Mouse (Mus musculus): ENCODE data around the gene Letm1. TPM values are rescaled to one million over a fixed set of nuclear protein-coding genes. Genes with fewer than 3 reads are reported as not detected.

Letm1 gene
- polyA plus RNA-seq, 2 experiments: 31.3 to 44.4 TPM

- TF ChIP-seq POLR2A (IDR thresholded peaks at IDR 0.05; ENCODE audit: borderline replicate concordance, extremely low read depth, insufficient read depth, insufficient read length): no peak
- Histone ChIP-seq H3K27me3 (ENCODE audit: control insufficient read depth, insufficient read depth, low read length) (no peaks in the 10 kb centered on the region), H3K36me3 (ENCODE audit: control insufficient read depth, insufficient read depth, low read length) (no peaks in the 10 kb centered on the region), H3K4me1 (ENCODE audit: control insufficient read depth, insufficient read depth, low read length) (peaks cover 16% of the 10 kb centered on the region), H3K9ac (ENCODE audit: low read depth, low read length, severe bottlenecking) (0 out of 2 replicates have a peak overlapping the region, but pooled peaks have one; percentile 4), H3K4me2 (replicated peaks; ENCODE audit: low read depth, low read length, severe bottlenecking) (no peak overlapping the region), H3K9me3 (ENCODE audit: control insufficient read depth, low read length) (no peaks in the 10 kb centered on the region), H3K4me3 (replicated peaks; ENCODE audit: low read length) (no peak overlapping the region), H3K27ac (replicated peaks; ENCODE audit: low read depth, low read length) (no peak overlapping the region)
- DNase-seq (ENCODE audit: low spot score) (no peak), ATAC-seq (ENCODE audit: low FRiP score, low read depth) (no peak)
- WGBS: 9% methylated on average over 8 of the region's 11 CpGs
Observed at GRCm38 (mm10) chr5:33704945-33705611, 77.5 kb downstream of the Letm1 start.

- H3K9ac ChIP-seq (ENCODE audit: low read depth, low read length, severe bottlenecking): no peak overlapping the region; the same call in 1 of the 2 replicates
- H3K36me3 ChIP-seq (ENCODE audit: control insufficient read depth, insufficient read depth, low read length): no peaks in the 10 kb centered on the region
- H3K9me3 ChIP-seq (ENCODE audit: control insufficient read depth, low read length): no peaks in the 10 kb centered on the region
- no peaks in the 10 kb centered on the region for H3K27me3 ChIP-seq (ENCODE audit: control insufficient read depth, insufficient read depth, low read length)
- no peak overlapping the region for H3K27ac ChIP-seq (replicated peaks; ENCODE audit: low read depth, low read length)
- no peak overlapping the region for H3K4me2 ChIP-seq (replicated peaks; ENCODE audit: low read depth, low read length, severe bottlenecking)
- TF ChIP-seq POLR2A (IDR thresholded peaks at IDR 0.05; ENCODE audit: borderline replicate concordance, extremely low read depth, insufficient read depth, insufficient read length): no peak
- no peak overlapping the region for H3K4me3 ChIP-seq (replicated peaks; ENCODE audit: low read length)
- ATAC-seq (ENCODE audit: low FRiP score, low read depth) (no peak), DNase-seq (ENCODE audit: low spot score) (no peak)
- 65% methylated on average over 8 of the region's 8 CpGs for WGBS
- H3K4me1 ChIP-seq (ENCODE audit: control insufficient read depth, insufficient read depth, low read length): peaks cover 26% of the 10 kb centered on the region
Observed at GRCm38 (mm10) chr5:33703999-33704398, 78.6 kb downstream of the Letm1 start.

- H3K4me3 ChIP-seq (replicated peaks; ENCODE audit: low read length): no peak overlapping the region
- ATAC-seq (ENCODE audit: low FRiP score, low read depth) (no peak), DNase-seq (ENCODE audit: low spot score) (no peak)
- no peak overlapping the region for H3K4me2 ChIP-seq (replicated peaks; ENCODE audit: low read depth, low read length, severe bottlenecking)
- TF ChIP-seq POLR2A (IDR thresholded peaks at IDR 0.05; ENCODE audit: borderline replicate concordance, extremely low read depth, insufficient read depth, insufficient read length): no peak
- H3K4me1 ChIP-seq (ENCODE audit: control insufficient read depth, insufficient read depth, low read length): peaks cover 46% of the 10 kb centered on the region
- no peak overlapping the region for H3K27ac ChIP-seq (replicated peaks; ENCODE audit: low read depth, low read length)
- no peaks in the 10 kb centered on the region for H3K9me3 ChIP-seq (ENCODE audit: control insufficient read depth, low read length)
- no peak overlapping the region for H3K9ac ChIP-seq (ENCODE audit: low read depth, low read length, severe bottlenecking)
- H3K36me3 ChIP-seq (ENCODE audit: control insufficient read depth, insufficient read depth, low read length): no peaks in the 10 kb centered on the region
- no peaks in the 10 kb centered on the region for H3K27me3 ChIP-seq (ENCODE audit: control insufficient read depth, insufficient read depth, low read length)
- 83% methylated on average over 11 of the region's 11 CpGs for WGBS
Observed at GRCm38 (mm10) chr5:33701832-33702231, 80.8 kb downstream of the Letm1 start.

- Histone ChIP-seq H3K4me3 (replicated peaks; ENCODE audit: low read length) (no peak overlapping the region), H3K9me3 (ENCODE audit: control insufficient read depth, low read length) (no peaks in the 10 kb centered on the region), H3K27me3 (ENCODE audit: control insufficient read depth, insufficient read depth, low read length) (no peaks in the 10 kb centered on the region; the same call in 1 of the 2 replicates), H3K4me1 (ENCODE audit: control insufficient read depth, insufficient read depth, low read length) (peaks cover 59% of the 10 kb centered on the region), H3K36me3 (ENCODE audit: control insufficient read depth, insufficient read depth, low read length) (no peaks in the 10 kb centered on the region), H3K4me2 (replicated peaks; ENCODE audit: low read depth, low read length, severe bottlenecking) (no peak overlapping the region), H3K27ac (replicated peaks; ENCODE audit: low read depth, low read length) (no peak overlapping the region), H3K9ac (ENCODE audit: low read depth, low read length, severe bottlenecking) (no peak overlapping the region)
- DNase-seq (ENCODE audit: low spot score) (no peak), ATAC-seq (ENCODE audit: low FRiP score, low read depth) (no peak)
- no peak for TF ChIP-seq POLR2A (IDR thresholded peaks at IDR 0.05; ENCODE audit: borderline replicate concordance, extremely low read depth, insufficient read depth, insufficient read length)
- WGBS: 40% methylated on average over 13 of the region's 13 CpGs
Observed at GRCm38 (mm10) chr5:33700010-33700409, 82.6 kb downstream of the Letm1 start.

- Histone ChIP-seq H3K4me2 (replicated peaks; ENCODE audit: low read depth, low read length, severe bottlenecking) (no peak overlapping the region), H3K36me3 (ENCODE audit: control insufficient read depth, insufficient read depth, low read length) (no peaks in the 10 kb centered on the region), H3K27ac (replicated peaks; ENCODE audit: low read depth, low read length) (no peak overlapping the region), H3K4me1 (ENCODE audit: control insufficient read depth, insufficient read depth, low read length) (peaks cover 67% of the 10 kb centered on the region), H3K9me3 (ENCODE audit: control insufficient read depth, low read length) (no peaks in the 10 kb centered on the region), H3K9ac (ENCODE audit: low read depth, low read length, severe bottlenecking) (no peak overlapping the region), H3K27me3 (ENCODE audit: control insufficient read depth, insufficient read depth, low read length) (no peaks in the 10 kb centered on the region; the same call in 1 of the 2 replicates), H3K4me3 (replicated peaks; ENCODE audit: low read length) (no peak overlapping the region)
- ATAC-seq (ENCODE audit: low FRiP score, low read depth) (no peak), DNase-seq (ENCODE audit: low spot score) (no peak)
- no peak for TF ChIP-seq POLR2A (IDR thresholded peaks at IDR 0.05; ENCODE audit: borderline replicate concordance, extremely low read depth, insufficient read depth, insufficient read length)
- WGBS: 76% methylated on average over 5 of the region's 5 CpGs
Observed at GRCm38 (mm10) chr5:33698669-33699068, 83.9 kb downstream of the Letm1 start.
